Comparison of ENCODE assay signal across 15 mouse cellular contexts in genomic region chr16:43592062-43592461, GRCm38 (mm10).
DNase-seq lines count a peak whose midpoint lies in the region; ATAC-seq and TF ChIP-seq lines count a peak whose summit lies in the region.
"Had no signal": no experiment of that assay in that cellular context is flagged by ENCODE, and none has a peak within 500 bp of the region (broad histone marks: within the 10 kb centered on the region; RNA-seq: fewer than 3 reads in every experiment).

No protein-coding gene starts in this region.

- peaks cover 5% of the 10 kb centered on the region for H3K4me1 ChIP-seq in liver, adult 2 months (ENCODE audit: control insufficient read depth, insufficient read depth, low read length)
- peaks cover 2% of the 10 kb centered on the region; the same call in 1 of the 2 replicates for H3K4me1 ChIP-seq in liver, postnatal 0 days (ENCODE audit: insufficient read depth)
- H3K4me1 ChIP-seq in cortical plate, adult 2 months (ENCODE audit: control insufficient read depth, insufficient read depth, low read length): no peaks in the 10 kb centered on the region; the same call in 1 of the 2 replicates
- H3K4me1 ChIP-seq: intestine, embryonic 15.5 days; liver, embryonic 12.5 days had no signal

- no peak overlapping the region for H3K4me3 ChIP-seq in gastrocnemius, adult 2 months
- H3K4me3 ChIP-seq in liver, adult 2 months (ENCODE audit: insufficient read depth, low read depth, low read length): no peak overlapping the region
- H3K4me3 ChIP-seq in liver, postnatal 0 days (ENCODE audit: low read depth, low read length): no peak overlapping the region
- no peak overlapping the region for H3K4me3 ChIP-seq in cortical plate, adult 2 months (ENCODE audit: insufficient read depth, low read length)
- H3K4me3 ChIP-seq in myocyte: no peak overlapping the region
- H3K4me3 ChIP-seq: forebrain, embryonic 15.5 days; intestine, embryonic 15.5 days; liver, embryonic 12.5 days; midbrain, embryonic 13.5 days had no signal

- no peaks in the 10 kb centered on the region for H3K27me3 ChIP-seq in liver, adult 2 months (ENCODE audit: control insufficient read depth, insufficient read depth, low read length)
- no peaks in the 10 kb centered on the region for H3K27me3 ChIP-seq in liver, postnatal 0 days (ENCODE audit: insufficient read depth, low read length)
- no peaks in the 10 kb centered on the region for H3K27me3 ChIP-seq in myocyte (ENCODE audit: control insufficient read depth, insufficient read depth, insufficient read length)
- H3K27me3 ChIP-seq: CH12.LX; forebrain, embryonic 15.5 days; intestine, embryonic 15.5 days; liver, embryonic 12.5 days; midbrain, embryonic 13.5 days had no signal

- no peak for TF ChIP-seq POLR2A in liver, adult 2 months (IDR thresholded peaks at IDR 0.05; ENCODE audit: extremely low read depth, insufficient read depth, low read length)
- TF ChIP-seq POLR2A in cortical plate, adult 2 months (IDR thresholded peaks at IDR 0.05; ENCODE audit: extremely low read depth, insufficient read depth, low read length): no peak
- no peak for TF ChIP-seq POLR2A in myocyte (IDR thresholded peaks at IDR 0.05; ENCODE audit: insufficient read length, low read depth)

- H3K79me2 ChIP-seq in liver, adult 2 months (ENCODE audit: control insufficient read depth, insufficient read depth, low read length): peaks cover 11% of the 10 kb centered on the region
- no peaks in the 10 kb centered on the region for H3K79me2 ChIP-seq in myocyte (ENCODE audit: control insufficient read depth, insufficient read depth)

- H3K9ac ChIP-seq in liver, adult 2 months (ENCODE audit: low read depth, low read length): no peak overlapping the region
- H3K9ac ChIP-seq in liver, postnatal 0 days (replicated peaks): no peak overlapping the region
- H3K9ac ChIP-seq: forebrain, embryonic 15.5 days; intestine, embryonic 15.5 days; liver, embryonic 12.5 days; midbrain, embryonic 13.5 days had no signal

- H3K4me2 ChIP-seq in liver, postnatal 0 days (ENCODE audit: low read depth, low read length): no peak overlapping the region
- peak overlapping the region; percentile 38 for H3K4me2 ChIP-seq in myocyte (ENCODE audit: low read depth)
- H3K4me2 ChIP-seq: forebrain, embryonic 15.5 days; intestine, embryonic 15.5 days; liver, embryonic 12.5 days; midbrain, embryonic 13.5 days had no signal

- intact Hi-C loops in gastrocnemius, adult 2 months (cut with DNase I): loop anchor here (5.0 to 10.0 kb wide), 3 partner anchors 85 to 757 kb away; no protein-coding TSS in a partner anchor
- intact Hi-C loops in gastrocnemius, postnatal 14 days (cut with DNase I; ENCODE audit: low total_unique reads): no loop called here

- TF ChIP-seq CTCF in gastrocnemius, adult 2 months (IDR thresholded peaks at IDR 0.05): no peak
- no peak for TF ChIP-seq CTCF in liver, adult 2 months (IDR thresholded peaks at IDR 0.05; ENCODE audit: low read depth, low read length)
- TF ChIP-seq CTCF in liver, postnatal 0 days (IDR thresholded peaks at IDR 0.05; ENCODE audit: low read depth): no peak
- TF ChIP-seq CTCF in cortical plate, adult 2 months (IDR thresholded peaks at IDR 0.05; ENCODE audit: extremely low read depth, insufficient read depth, low read length): no peak

- no peak overlapping the region for H3ac ChIP-seq in myocyte (ENCODE audit: control insufficient read depth, insufficient read length)

- 21% methylated on average over 5 of the region's 5 CpGs for WGBS in liver, adult 2 months
- WGBS in liver, postnatal 0 days (ENCODE audit: insufficient replicate concordance): 53% methylated on average over 5 of the region's 5 CpGs

- no peak for ATAC-seq in liver, postnatal 0 days
- ATAC-seq: forebrain, embryonic 15.5 days; intestine, embryonic 15.5 days; liver, embryonic 12.5 days had no signal

- no peaks in the 10 kb centered on the region for H3K9me3 ChIP-seq in liver, postnatal 0 days (ENCODE audit: low read length)
- H3K9me3 ChIP-seq: forebrain, embryonic 15.5 days; intestine, embryonic 15.5 days; liver, embryonic 12.5 days; midbrain, embryonic 13.5 days had no signal

- peaks cover 32% of the 10 kb centered on the region for H3K36me3 ChIP-seq in liver, adult 2 months (ENCODE audit: control insufficient read depth, insufficient read depth, low read length)
- H3K36me3 ChIP-seq in liver, postnatal 0 days (replicated peaks; ENCODE audit: insufficient read depth, low read length): no peaks in the 10 kb centered on the region
- H3K36me3 ChIP-seq in myocyte (ENCODE audit: control insufficient read depth, insufficient read depth): no peaks in the 10 kb centered on the region
- H3K36me3 ChIP-seq: intestine, embryonic 15.5 days; liver, embryonic 12.5 days had no signal

- H3K27ac ChIP-seq in gastrocnemius, adult 2 months: peak overlapping the region; percentile 73
- no peak overlapping the region for H3K27ac ChIP-seq in liver, adult 2 months (replicated peaks; ENCODE audit: insufficient read depth, low read depth, low read length)
- no peak overlapping the region for H3K27ac ChIP-seq in liver, postnatal 0 days (ENCODE audit: low read depth)
- peak overlapping the region; percentile 87 for H3K27ac ChIP-seq in cortical plate, adult 2 months (ENCODE audit: insufficient read depth, low read length)
- H3K27ac ChIP-seq: forebrain, embryonic 15.5 days; intestine, embryonic 15.5 days; liver, embryonic 12.5 days; midbrain, embryonic 13.5 days had no signal

- no peak for TF ChIP-seq EP300 in liver, postnatal 0 days (IDR thresholded peaks at IDR 0.05; ENCODE audit: low read depth)

- DNase-seq in gastrocnemius, adult 2 months: peak; percentile 57
- DNase-seq in gastrocnemius, postnatal 14 days: no peak
- DNase-seq in liver, adult 2 months (ENCODE audit: extremely low read depth, low read depth, low spot score): peak; percentile 56
- no peak for DNase-seq in liver, postnatal 0 days
- DNase-seq in neural tube, embryonic 10.5 days (ENCODE audit: extremely low spot score, low spot score): no peak
- no peak for DNase-seq in thymus, postnatal 36 days
- DNase-seq: layer of hippocampus, postnatal 36 days; spleen, adult 18-20 months had no signal

TF ChIP-seq in myocyte, 11 proteins besides CTCF, POLR2A, EP300 and RAD21:
- TF ChIP-seq SRF (IDR thresholded peaks at IDR 0.05; ENCODE audit: control insufficient read depth, insufficient read length, low read depth) (no peak), POLR2AphosphoS2 (IDR thresholded peaks at IDR 0.05; ENCODE audit: insufficient read length, low read depth) (no peak), MYOG (IDR thresholded peaks at IDR 0.05; ENCODE audit: control insufficient read depth in 1 of 3, insufficient read depth in 1 of 3, insufficient read length in 2 of 3, low read depth in 2 of 3) (peak in 2 of 3 experiments; percentile 53 to 75), TCF12 (IDR thresholded peaks at IDR 0.05; ENCODE audit: insufficient read depth, poor library complexity, severe bottlenecking) (peak; percentile 14), USF1 (IDR thresholded peaks at IDR 0.05; ENCODE audit: low read depth) (no peak), TCF3 (IDR thresholded peaks at IDR 0.05; ENCODE audit: insufficient read length, low read depth) (no peak), MAX (IDR thresholded peaks at IDR 0.05; ENCODE audit: low read depth) (no peak), MYOD1 (IDR thresholded peaks at IDR 0.05; ENCODE audit: control insufficient read depth in 1 of 3, insufficient read length in 2 of 3, low read depth in 2 of 3) (peak in 2 of 3 experiments; percentile 55 to 79), CEBPB (IDR thresholded peaks at IDR 0.05; ENCODE audit: insufficient read depth, poor library complexity, severe bottlenecking) (peak; percentile 84), REST (IDR thresholded peaks at IDR 0.05; ENCODE audit: insufficient read depth, insufficient read length) (no peak), E2F4 (IDR thresholded peaks at IDR 0.05; ENCODE audit: insufficient read depth) (no peak)

Comparison
In these comparisons a context has a peak if more than half of its experiments do, and no peak if none do; other contexts are left out.
1. DNase-seq: peak in gastrocnemius, adult 2 months (single experiment) and liver, adult 2 months (single experiment); none in gastrocnemius, postnatal 14 days (single experiment), liver, postnatal 0 days (single experiment), neural tube, embryonic 10.5 days (single experiment) and thymus, postnatal 36 days (0 of 2).
2. H3K27ac ChIP-seq: peak in gastrocnemius, adult 2 months (single experiment) and cortical plate, adult 2 months (single experiment); none in liver, adult 2 months (single experiment) and liver, postnatal 0 days (single experiment).